Mouse (Mus musculus): ENCODE data around the gene Eif2b3. TPM values are rescaled to one million over a fixed set of nuclear protein-coding genes. Genes with fewer than 3 reads are reported as not detected.

Eif2b3 gene
- polyA plus RNA-seq, 1 experiment from 2014 or later, result 46.3 TPM

- Histone ChIP-seq H3K4me2 (no peak overlapping the region; the same call in 1 of the 2 replicates), H3K27ac (peak overlapping the region; percentile 85), H3K4me1 (replicated peaks) (peaks cover 24% of the 10 kb centered on the region), H3K27me3 (no peaks in the 10 kb centered on the region), H3K9ac (no peak overlapping the region), H3K9me3 (no peaks in the 10 kb centered on the region), H3K4me3 (no peak overlapping the region), H3K36me3 (peaks cover 3% of the 10 kb centered on the region; the same call in 1 of the 2 replicates)
- 20% methylated on average over 9 of the region's 9 CpGs for WGBS
- no peak for ATAC-seq (ENCODE audit: low FRiP score)
Observed at GRCm38 (mm10) chr4:117039925-117040687, 20.9 kb downstream of the Eif2b3 start.

GRCm38 (mm10) chr4:117040791-117041190, 21.6 kb downstream of the Eif2b3 start:
- no peak overlapping the region for H3K4me2 ChIP-seq
- peaks cover 3% of the 10 kb centered on the region; the same call in 1 of the 2 replicates for H3K36me3 ChIP-seq
- peak overlapping the region; percentile 85 for H3K27ac ChIP-seq
- no peak overlapping the region for H3K4me3 ChIP-seq
- H3K9ac ChIP-seq, result no peak overlapping the region
- ATAC-seq (ENCODE audit: low FRiP score), result no peak
- no peaks in the 10 kb centered on the region for H3K27me3 ChIP-seq
- 32% methylated on average over 1 of the region's 1 CpGs for WGBS
- no peaks in the 10 kb centered on the region for H3K9me3 ChIP-seq
- peaks cover 24% of the 10 kb centered on the region for H3K4me1 ChIP-seq (replicated peaks)

- Histone ChIP-seq H3K4me1 (replicated peaks) (peaks cover 24% of the 10 kb centered on the region), H3K9me3 (no peaks in the 10 kb centered on the region), H3K36me3 (peaks cover 3% of the 10 kb centered on the region; the same call in 1 of the 2 replicates), H3K4me3 (no peak overlapping the region), H3K27ac (peak overlapping the region; percentile 85), H3K4me2 (no peak overlapping the region), H3K27me3 (no peaks in the 10 kb centered on the region), H3K9ac (no peak overlapping the region)
- ATAC-seq (ENCODE audit: low FRiP score), result no peak
- WGBS, result 59% methylated on average over 4 of the region's 4 CpGs
Observed at GRCm38 (mm10) chr4:117041283-117041721, 22.1 kb downstream of the Eif2b3 start.

GRCm38 (mm10) chr4:117048836-117049235, 29.6 kb downstream of the Eif2b3 start:
- 84% methylated on average over 3 of the region's 3 CpGs for WGBS
- ATAC-seq (ENCODE audit: low FRiP score), result no peak
- Histone ChIP-seq H3K9me3 (no peaks in the 10 kb centered on the region), H3K27me3 (no peaks in the 10 kb centered on the region), H3K36me3 (peaks cover 18% of the 10 kb centered on the region), H3K4me3 (no peak overlapping the region), H3K27ac (no peak overlapping the region), H3K4me2 (no peak overlapping the region), H3K9ac (no peak overlapping the region), H3K4me1 (replicated peaks) (0 out of 2 replicates have a peak, but pooled peaks cover under 1% of the 10 kb centered on the region)

- Histone ChIP-seq H3K27ac (no peak overlapping the region), H3K4me2 (no peak overlapping the region), H3K9ac (no peak overlapping the region), H3K4me3 (no peak overlapping the region), H3K9me3 (no peaks in the 10 kb centered on the region), H3K36me3 (peaks cover 18% of the 10 kb centered on the region), H3K4me1 (replicated peaks) (0 out of 2 replicates have a peak, but pooled peaks cover 3% of the 10 kb centered on the region), H3K27me3 (no peaks in the 10 kb centered on the region)
- WGBS, result 96% methylated on average over 1 of the region's 1 CpGs
- no peak for ATAC-seq (ENCODE audit: low FRiP score)
Observed at GRCm38 (mm10) chr4:117049485-117049884, 30.3 kb downstream of the Eif2b3 start.

- no peak overlapping the region for H3K9ac ChIP-seq
- H3K36me3 ChIP-seq, result peaks cover 15% of the 10 kb centered on the region
- no peak for ATAC-seq (ENCODE audit: low FRiP score)
- no peaks in the 10 kb centered on the region for H3K9me3 ChIP-seq
- WGBS, result 77% methylated on average over 4 of the region's 4 CpGs
- H3K4me3 ChIP-seq, result no peak overlapping the region
- no peaks in the 10 kb centered on the region for H3K27me3 ChIP-seq
- 0 out of 2 replicates have a peak, but pooled peaks cover 3% of the 10 kb centered on the region for H3K4me1 ChIP-seq (replicated peaks)
- H3K27ac ChIP-seq, result no peak overlapping the region
- H3K4me2 ChIP-seq, result no peak overlapping the region
Observed at GRCm38 (mm10) chr4:117052626-117053025, 33.4 kb downstream of the Eif2b3 start.

GRCm38 (mm10) chr4:117053956-117054355, 34.8 kb downstream of the Eif2b3 start:
- 70% methylated on average over 4 of the region's 4 CpGs for whole genome bisulfite sequencing
- H3K27ac ChIP-seq, result peak overlapping the region; percentile 60

GRCm38 (mm10) chr4:117056102-117056501, 36.9 kb downstream of the Eif2b3 start:
- Histone ChIP-seq H3K4me3 (no peak overlapping the region), H3K36me3 (peaks cover 18% of the 10 kb centered on the region), H3K4me2 (no peak overlapping the region), H3K9ac (no peak overlapping the region), H3K9me3 (no peaks in the 10 kb centered on the region), H3K27ac (no peak overlapping the region), H3K27me3 (no peaks in the 10 kb centered on the region), H3K4me1 (replicated peaks) (0 out of 2 replicates have a peak, but pooled peaks cover 3% of the 10 kb centered on the region)
- ATAC-seq (ENCODE audit: low FRiP score), result no peak

More at GRCm38 (mm10) chr4:117053956-117054355, 34.8 kb downstream of the Eif2b3 start:
- H3K4me3 ChIP-seq, result no peak overlapping the region
- H3K4me2 ChIP-seq, result no peak overlapping the region
- no peaks in the 10 kb centered on the region for H3K27me3 ChIP-seq
- no peak for ATAC-seq (ENCODE audit: low FRiP score)
- no peak overlapping the region for H3K9ac ChIP-seq
- no peaks in the 10 kb centered on the region for H3K9me3 ChIP-seq
- 0 out of 2 replicates have a peak, but pooled peaks cover 3% of the 10 kb centered on the region for H3K4me1 ChIP-seq (replicated peaks)
- H3K36me3 ChIP-seq, result peaks cover 17% of the 10 kb centered on the region

GRCm38 (mm10) chr4:117056514-117056913, 37.3 kb downstream of the Eif2b3 start:
- Histone ChIP-seq H3K36me3 (peaks cover 22% of the 10 kb centered on the region), H3K27ac (no peak overlapping the region), H3K4me3 (no peak overlapping the region), H3K9me3 (no peaks in the 10 kb centered on the region), H3K9ac (peak overlapping the region; percentile 5; the same call in 1 of the 2 replicates), H3K4me2 (no peak overlapping the region), H3K4me1 (replicated peaks) (0 out of 2 replicates have a peak, but pooled peaks cover 3% of the 10 kb centered on the region), H3K27me3 (no peaks in the 10 kb centered on the region)
- no peak for ATAC-seq (ENCODE audit: low FRiP score)
- 55% methylated on average over 2 of the region's 2 CpGs for WGBS

GRCm38 (mm10) chr4:117058512-117058911, 39.3 kb downstream of the Eif2b3 start:
- ATAC-seq (ENCODE audit: low FRiP score), result no peak
- Histone ChIP-seq H3K9me3 (no peaks in the 10 kb centered on the region), H3K4me3 (no peak overlapping the region), H3K27ac (no peak overlapping the region), H3K27me3 (no peaks in the 10 kb centered on the region), H3K4me2 (no peak overlapping the region), H3K36me3 (peaks cover 21% of the 10 kb centered on the region), H3K9ac (no peak overlapping the region), H3K4me1 (replicated peaks) (0 out of 2 replicates have a peak, but pooled peaks cover 3% of the 10 kb centered on the region)
- WGBS, result 85% methylated on average over 4 of the region's 4 CpGs

- Histone ChIP-seq H3K4me1 (replicated peaks) (no peaks in the 10 kb centered on the region), H3K27me3 (no peaks in the 10 kb centered on the region), H3K9ac (no peak overlapping the region), H3K36me3 (peaks cover 47% of the 10 kb centered on the region), H3K27ac (no peak overlapping the region; the same call in 1 of the 2 replicates), H3K9me3 (no peaks in the 10 kb centered on the region), H3K4me3 (no peak overlapping the region), H3K4me2 (no peak overlapping the region)
- 27% methylated on average over 4 of the region's 4 CpGs for WGBS
- ATAC-seq (ENCODE audit: low FRiP score), result no peak
Observed at GRCm38 (mm10) chr4:117062700-117063390, 43.6 kb downstream of the Eif2b3 start.

- Histone ChIP-seq H3K27ac (no peak overlapping the region), H3K36me3 (peaks cover 79% of the 10 kb centered on the region), H3K4me1 (replicated peaks) (no peaks in the 10 kb centered on the region), H3K9ac (no peak overlapping the region), H3K9me3 (no peaks in the 10 kb centered on the region), H3K27me3 (no peaks in the 10 kb centered on the region), H3K4me2 (no peak overlapping the region), H3K4me3 (no peak overlapping the region)
- no peak for ATAC-seq (ENCODE audit: low FRiP score)
- WGBS, result 96% methylated on average over 7 of the region's 7 CpGs
Observed at GRCm38 (mm10) chr4:117068035-117068434, 48.8 kb downstream of the Eif2b3 start.

Measured in hindbrain, embryonic 13.5 days (tissue).